Mouse (Mus musculus): ENCODE measurements at regions not wholly inside any gene's neighbourhood (a gene's known extent, or its start where the extent isn't known, plus 50 kb on each side); places are given as distances from the start of the nearest gene placed in this dataset.

- DNase-seq (ENCODE audit: extremely low spot score in 1 of 2, low spot score in 2 of 2): no peak
- H3K27ac ChIP-seq: no peak overlapping the region
- H3K4me3 ChIP-seq: no peak overlapping the region
- TF ChIP-seq CTCF (IDR thresholded peaks at IDR 0.05): no peak
- intact Hi-C loops (cut with DNase I): no loop called here
Measured at GRCm38 (mm10) chr13:5240541-5240940, 620.7 kb upstream of the Klf6 start.

- intact Hi-C loops (cut with DNase I): no loop called here
- no peak for DNase-seq (ENCODE audit: extremely low spot score in 1 of 2, low spot score in 2 of 2)
- H3K4me3 ChIP-seq: no peak overlapping the region
- H3K27ac ChIP-seq: no peak overlapping the region
- TF ChIP-seq CTCF (IDR thresholded peaks at IDR 0.05): no peak
Measured at GRCm38 (mm10) chr13:5242782-5243181, 618.5 kb upstream of the Klf6 start.

GRCm38 (mm10) chr13:5248671-5249391, 612.5 kb upstream of the Klf6 start:
- 0 out of 2 replicates have a peak overlapping the region, but pooled peaks have one; percentile 40 for H3K27ac ChIP-seq
- TF ChIP-seq CTCF (IDR thresholded peaks at IDR 0.05): no peak
- intact Hi-C loops (cut with DNase I): no loop called here
- peak in 1 of 2 experiments; percentile 17 for DNase-seq (ENCODE audit: extremely low spot score in 1 of 2, low spot score in 2 of 2)
- H3K4me3 ChIP-seq: no peak overlapping the region

- DNase-seq (ENCODE audit: extremely low spot score in 1 of 2, low spot score in 2 of 2): no peak
- intact Hi-C loops (cut with DNase I): no loop called here
- H3K27ac ChIP-seq: no peak overlapping the region
- no peak for TF ChIP-seq CTCF (IDR thresholded peaks at IDR 0.05)
- no peak overlapping the region for H3K4me3 ChIP-seq
Measured at GRCm38 (mm10) chr13:5257891-5258660, 603.2 kb upstream of the Klf6 start.

GRCm38 (mm10) chr13:5259760-5260159, 601.5 kb upstream of the Klf6 start:
- Histone ChIP-seq H3K4me3 (no peak overlapping the region), H3K27ac (no peak overlapping the region)
- intact Hi-C loops (cut with DNase I): no loop called here
- DNase-seq (ENCODE audit: extremely low spot score in 1 of 2, low spot score in 2 of 2): no peak
- no peak for TF ChIP-seq CTCF (IDR thresholded peaks at IDR 0.05)

GRCm38 (mm10) chr13:5272506-5273192, 588.6 kb upstream of the Klf6 start:
- H3K27ac ChIP-seq: no peak overlapping the region
- intact Hi-C loops (cut with DNase I): no loop called here
- no peak for TF ChIP-seq CTCF (IDR thresholded peaks at IDR 0.05)
- no peak for DNase-seq (ENCODE audit: extremely low spot score in 1 of 2, low spot score in 2 of 2)
- H3K4me3 ChIP-seq: no peak overlapping the region

GRCm38 (mm10) chr13:5276564-5276963, 584.7 kb upstream of the Klf6 start:
- no peak for DNase-seq (ENCODE audit: extremely low spot score in 1 of 2, low spot score in 2 of 2)
- TF ChIP-seq CTCF (IDR thresholded peaks at IDR 0.05): no peak
- Histone ChIP-seq H3K27ac (no peak overlapping the region), H3K4me3 (no peak overlapping the region)
- intact Hi-C loops (cut with DNase I): no loop called here

GRCm38 (mm10) chr13:5289753-5290449, 571.4 kb upstream of the Klf6 start:
- no peak overlapping the region for H3K4me3 ChIP-seq
- DNase-seq (ENCODE audit: extremely low spot score in 1 of 2, low spot score in 2 of 2): no peak
- no peak overlapping the region for H3K27ac ChIP-seq
- TF ChIP-seq CTCF (IDR thresholded peaks at IDR 0.05): no peak
- intact Hi-C loops (cut with DNase I): no loop called here

GRCm38 (mm10) chr13:5302141-5302540, 559.1 kb upstream of the Klf6 start:
- peak in 1 of 2 experiments; percentile 18 for DNase-seq (ENCODE audit: extremely low spot score in 1 of 2, low spot score in 2 of 2)
- Histone ChIP-seq H3K4me3 (no peak overlapping the region), H3K27ac (no peak overlapping the region)
- intact Hi-C loops (cut with DNase I): no loop called here
- no peak for TF ChIP-seq CTCF (IDR thresholded peaks at IDR 0.05)

GRCm38 (mm10) chr13:5306688-5307087, 554.6 kb upstream of the Klf6 start:
- TF ChIP-seq CTCF (IDR thresholded peaks at IDR 0.05): no peak
- Histone ChIP-seq H3K4me3 (no peak overlapping the region), H3K27ac (no peak overlapping the region)
- intact Hi-C loops (cut with DNase I): no loop called here
- DNase-seq (ENCODE audit: extremely low spot score in 1 of 2, low spot score in 2 of 2): no peak

- intact Hi-C loops (cut with DNase I): no loop called here
- DNase-seq (ENCODE audit: extremely low spot score in 1 of 2, low spot score in 2 of 2): no peak
- Histone ChIP-seq H3K27ac (no peak overlapping the region), H3K4me3 (no peak overlapping the region)
- no peak for TF ChIP-seq CTCF (IDR thresholded peaks at IDR 0.05)
Measured at GRCm38 (mm10) chr13:5313297-5313696, 548.0 kb upstream of the Klf6 start.

- TF ChIP-seq CTCF (IDR thresholded peaks at IDR 0.05): no peak
- intact Hi-C loops (cut with DNase I): no loop called here
- DNase-seq (ENCODE audit: extremely low spot score in 1 of 2, low spot score in 2 of 2): no peak
- H3K4me3 ChIP-seq: no peak overlapping the region
- no peak overlapping the region for H3K27ac ChIP-seq
Measured at GRCm38 (mm10) chr13:5315011-5315410, 546.3 kb upstream of the Klf6 start.

Measured in left cerebral cortex, adult 2 months (tissue).